Mouse (Mus musculus) megakaryocyte, embryonic 14.5 days (primary cell): ENCODE results near the gene Myadml2.

ENCODE experiments used
- FLI1 ChIP-seq: IDR thresholded peaks from 2 replicates; pipeline ENCODE4 v1.6.1; 2012; ENCODE audit warnings: low read length, inconsistent platforms, mixed read lengths
- GATA1 ChIP-seq: IDR thresholded peaks from 3 replicates; pipeline ENCODE4 v1.6.1; 2012; ENCODE audit warnings: mixed read lengths, low read length, inconsistent platforms, borderline replicate concordance

DNA sequence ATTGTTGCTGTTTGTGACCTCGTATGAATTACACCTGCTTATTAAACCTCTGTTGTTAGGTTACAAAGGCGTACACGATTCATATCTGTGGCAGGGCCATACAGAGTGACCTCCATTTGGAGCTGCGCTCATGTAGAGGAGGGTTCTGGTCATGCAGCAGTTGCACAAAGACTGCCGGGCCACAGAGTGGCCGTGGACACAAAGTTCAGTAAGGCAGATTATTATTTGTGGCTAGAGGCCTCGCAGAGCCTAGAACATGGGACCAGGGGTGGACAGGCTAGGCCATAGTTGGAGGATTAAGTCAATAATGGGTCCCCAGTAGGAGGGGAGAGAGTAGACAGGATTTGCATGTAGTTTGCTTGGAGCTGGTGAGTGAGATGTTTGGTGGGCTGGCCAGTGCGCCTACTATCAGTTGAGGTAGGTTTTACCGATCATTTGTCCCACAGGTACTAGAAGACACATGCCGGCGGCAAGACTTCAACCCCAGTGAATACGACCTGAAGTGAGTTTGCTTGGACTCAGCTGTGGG lies 25.7 kb upstream of the Myadml2 start:
- TF ChIP-seq GATA1 (no peak), FLI1 (no peak)
